Mouse (Mus musculus): ENCODE data around the gene Scml4. TPM values are rescaled to one million over a fixed set of nuclear protein-coding genes. Genes with fewer than 3 reads are reported as not detected.

Gene Scml4
- polyA plus RNA-seq, 1 experiment from 2014 or later, result 1.5 TPM

DNA sequence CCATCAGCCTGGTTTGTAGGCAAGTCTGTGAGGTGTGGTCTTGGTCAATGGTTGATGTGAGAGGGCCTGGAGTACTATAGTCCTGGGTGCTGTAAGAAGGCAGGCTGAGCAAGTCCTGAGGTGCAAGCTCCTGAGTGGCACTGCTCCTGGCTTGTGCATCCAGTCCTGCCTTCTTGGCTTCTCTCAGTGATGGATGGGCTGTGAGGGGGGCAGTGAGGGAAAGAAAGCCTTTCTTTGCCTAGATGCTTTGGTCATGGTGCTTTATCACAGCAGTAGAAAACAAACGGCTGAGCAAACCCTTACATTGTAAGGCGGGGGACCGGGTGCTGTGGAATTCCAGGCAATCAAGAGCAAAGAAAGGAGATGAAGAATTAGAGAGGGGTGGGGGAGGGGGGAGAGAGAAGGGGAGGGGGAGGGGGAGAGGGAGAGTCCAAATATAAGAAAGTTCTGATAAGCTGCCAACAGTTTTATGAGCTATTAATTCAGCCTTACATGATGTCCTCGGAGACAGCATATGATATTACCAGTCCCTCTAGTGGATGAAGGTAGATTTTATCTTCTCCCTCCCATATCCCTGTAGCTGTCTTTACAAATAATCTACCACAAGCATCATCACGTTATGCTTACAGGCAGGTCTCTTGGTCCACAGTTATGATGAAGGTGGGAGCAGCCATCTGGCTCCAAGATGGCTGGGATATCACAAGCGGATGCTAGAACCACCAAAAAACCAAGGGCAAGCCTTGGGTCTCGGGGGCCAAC lies 121.0 kb downstream of the Scml4 start:
- H3K27ac ChIP-seq, result 0 out of 2 replicates have a peak overlapping the region, but pooled peaks have one; percentile 13
- peaks cover 3% of the 10 kb centered on the region; the same call in 1 of the 2 replicates for H3K27me3 ChIP-seq
- no peak overlapping the region for H3K9ac ChIP-seq
- H3K4me1 ChIP-seq, result peaks cover 5% of the 10 kb centered on the region; the same call in 1 of the 2 replicates
- no peak overlapping the region for H3K4me3 ChIP-seq (replicated peaks)
- WGBS, result 49% methylated on average over 7 of the region's 7 CpGs
- no peaks in the 10 kb centered on the region for H3K36me3 ChIP-seq
- H3K4me2 ChIP-seq, result no peak overlapping the region
- ATAC-seq (replicated peaks; ENCODE audit: low FRiP score), result no peak
- no peaks in the 10 kb centered on the region for H3K9me3 ChIP-seq (replicated peaks)

DNA sequence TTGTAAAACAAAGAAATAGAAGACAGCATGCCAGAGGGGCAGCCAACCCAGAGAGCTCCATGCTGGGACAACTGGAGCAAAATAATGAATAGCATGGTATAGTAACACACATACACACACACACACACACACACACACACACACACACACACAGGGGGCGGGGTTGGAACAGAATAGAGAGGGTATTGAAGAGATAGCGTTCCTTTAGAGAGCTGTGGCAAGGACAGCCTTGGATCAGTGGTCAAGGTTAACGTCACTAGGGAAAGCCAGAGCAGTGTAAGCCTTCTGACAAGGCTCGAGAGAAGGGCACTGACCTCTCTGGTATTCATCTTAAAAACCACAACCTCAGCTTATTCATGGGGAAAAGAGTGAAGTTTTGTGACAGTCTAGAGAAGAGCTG lies 124.7 kb downstream of the Scml4 start:
- WGBS, result 45% methylated on average over 4 of the region's 4 CpGs
- no peak for ATAC-seq (replicated peaks; ENCODE audit: low FRiP score)
- Histone ChIP-seq H3K4me3 (replicated peaks) (no peak overlapping the region), H3K27ac (no peak overlapping the region), H3K27me3 (peaks cover 3% of the 10 kb centered on the region; the same call in 1 of the 2 replicates), H3K9ac (no peak overlapping the region), H3K4me2 (no peak overlapping the region), H3K36me3 (no peaks in the 10 kb centered on the region), H3K4me1 (peaks cover 25% of the 10 kb centered on the region), H3K9me3 (replicated peaks) (no peaks in the 10 kb centered on the region)

DNA sequence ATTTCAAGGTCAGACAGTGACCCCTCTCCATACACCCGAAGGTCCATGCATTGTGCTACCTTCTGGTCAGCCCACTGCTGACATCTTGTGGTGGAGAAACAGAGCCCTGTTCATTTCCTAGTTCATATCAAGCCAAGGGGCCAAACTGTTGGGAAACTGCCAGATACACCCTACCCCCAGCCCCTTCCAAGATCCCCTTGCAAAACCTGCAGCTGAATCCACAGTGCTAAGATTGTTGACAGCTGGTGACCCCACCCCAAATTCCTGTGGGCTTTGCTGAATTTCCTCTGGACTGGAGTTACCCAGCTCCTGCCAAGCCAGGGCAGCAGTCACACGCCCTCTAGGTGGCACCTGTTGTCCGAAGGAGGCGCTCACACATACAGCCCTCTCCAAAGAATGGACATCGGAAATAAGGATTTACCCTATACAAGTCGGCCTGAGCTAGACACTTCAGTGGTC lies 127.5 kb downstream of the Scml4 start:
- Histone ChIP-seq H3K27me3 (peaks cover 14% of the 10 kb centered on the region), H3K9me3 (replicated peaks) (no peaks in the 10 kb centered on the region), H3K9ac (no peak overlapping the region), H3K36me3 (no peaks in the 10 kb centered on the region), H3K4me2 (no peak overlapping the region), H3K4me3 (replicated peaks) (no peak overlapping the region), H3K4me1 (peaks cover 25% of the 10 kb centered on the region), H3K27ac (no peak overlapping the region)
- ATAC-seq (replicated peaks; ENCODE audit: low FRiP score), result peak; percentile 78
- whole genome bisulfite sequencing, result 16% methylated on average over 6 of the region's 6 CpGs

DNA sequence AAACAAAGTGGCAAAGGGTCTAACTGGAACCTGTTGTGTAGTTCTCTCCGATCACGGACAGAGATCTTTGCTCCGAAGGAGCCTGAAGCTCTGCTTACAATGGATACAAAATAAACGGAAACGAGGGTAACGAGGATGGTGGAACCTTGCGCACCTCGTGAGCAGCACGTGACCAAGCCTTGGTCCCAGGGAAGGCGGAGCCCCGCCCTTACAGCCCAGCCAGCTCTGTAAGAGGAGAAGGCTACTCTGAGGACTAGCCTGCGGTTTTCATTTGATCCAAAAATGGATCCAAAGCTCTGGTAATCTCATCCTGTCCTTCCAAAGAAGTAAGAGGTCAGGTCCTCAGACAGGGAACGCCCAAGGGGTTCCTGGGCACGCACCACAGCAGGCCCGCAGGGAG lies 128.5 kb downstream of the Scml4 start:
- H3K36me3 ChIP-seq, result no peaks in the 10 kb centered on the region
- no peaks in the 10 kb centered on the region for H3K9me3 ChIP-seq (replicated peaks)
- peaks cover 33% of the 10 kb centered on the region for H3K4me1 ChIP-seq
- no peak overlapping the region for H3K4me2 ChIP-seq
- no peak overlapping the region for H3K4me3 ChIP-seq (replicated peaks)
- no peak for ATAC-seq (replicated peaks; ENCODE audit: low FRiP score)
- peaks cover 21% of the 10 kb centered on the region for H3K27me3 ChIP-seq
- H3K27ac ChIP-seq, result no peak overlapping the region
- H3K9ac ChIP-seq, result no peak overlapping the region
- 62% methylated on average over 15 of the region's 15 CpGs for WGBS

DNA sequence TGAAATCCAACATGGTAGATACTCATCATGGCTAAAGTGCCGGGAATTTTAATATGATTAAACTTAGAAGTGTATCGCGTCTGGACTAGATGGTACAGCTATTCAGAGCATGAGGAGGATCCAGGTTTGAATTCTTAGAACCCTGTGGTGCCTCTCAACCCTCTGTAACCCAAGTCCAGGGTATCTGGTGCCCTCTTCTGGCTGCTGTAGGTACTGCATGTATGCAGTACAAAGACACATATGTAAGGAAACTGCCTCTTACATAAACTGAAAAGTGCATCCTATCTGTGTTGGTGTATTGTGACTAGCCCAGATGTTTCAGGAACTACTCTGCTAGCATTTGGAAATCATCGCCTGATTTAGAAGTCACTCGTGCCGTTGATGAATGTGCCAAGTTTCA lies 129.7 kb downstream of the Scml4 start:
- Histone ChIP-seq H3K27me3 (peaks cover 30% of the 10 kb centered on the region), H3K4me1 (peaks cover 46% of the 10 kb centered on the region), H3K36me3 (no peaks in the 10 kb centered on the region), H3K4me3 (replicated peaks) (no peak overlapping the region), H3K27ac (no peak overlapping the region), H3K4me2 (no peak overlapping the region), H3K9me3 (replicated peaks) (no peaks in the 10 kb centered on the region), H3K9ac (no peak overlapping the region)
- WGBS, result 36% methylated on average over 6 of the region's 6 CpGs
- no peak for ATAC-seq (replicated peaks; ENCODE audit: low FRiP score)

DNA sequence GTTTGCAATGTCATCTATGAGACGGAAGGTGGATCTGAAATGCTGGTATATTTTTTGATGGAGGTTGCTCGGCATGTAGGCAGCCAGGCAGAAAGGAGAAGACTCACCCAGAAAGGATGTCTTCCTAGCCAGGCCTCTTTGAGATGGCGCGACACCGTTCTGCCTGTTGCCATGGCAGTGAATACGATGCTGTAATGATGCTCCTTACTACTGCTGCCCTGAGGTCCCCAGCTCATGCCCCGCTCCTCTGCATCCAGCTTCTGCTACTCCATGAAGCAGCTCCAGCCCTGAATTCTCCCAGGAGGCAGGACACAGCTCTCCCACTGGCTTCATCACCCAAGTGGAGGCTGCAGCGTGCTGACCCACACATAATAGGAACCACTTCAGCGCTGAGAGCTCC lies 130.8 kb downstream of the Scml4 start:
- Histone ChIP-seq H3K27me3 (peaks cover 30% of the 10 kb centered on the region), H3K4me2 (no peak overlapping the region), H3K27ac (no peak overlapping the region), H3K4me3 (replicated peaks) (no peak overlapping the region), H3K9me3 (replicated peaks) (no peaks in the 10 kb centered on the region), H3K9ac (no peak overlapping the region), H3K4me1 (peaks cover 55% of the 10 kb centered on the region), H3K36me3 (no peaks in the 10 kb centered on the region)
- ATAC-seq (replicated peaks; ENCODE audit: low FRiP score), result no peak
- 64% methylated on average over 9 of the region's 9 CpGs for WGBS

DNA sequence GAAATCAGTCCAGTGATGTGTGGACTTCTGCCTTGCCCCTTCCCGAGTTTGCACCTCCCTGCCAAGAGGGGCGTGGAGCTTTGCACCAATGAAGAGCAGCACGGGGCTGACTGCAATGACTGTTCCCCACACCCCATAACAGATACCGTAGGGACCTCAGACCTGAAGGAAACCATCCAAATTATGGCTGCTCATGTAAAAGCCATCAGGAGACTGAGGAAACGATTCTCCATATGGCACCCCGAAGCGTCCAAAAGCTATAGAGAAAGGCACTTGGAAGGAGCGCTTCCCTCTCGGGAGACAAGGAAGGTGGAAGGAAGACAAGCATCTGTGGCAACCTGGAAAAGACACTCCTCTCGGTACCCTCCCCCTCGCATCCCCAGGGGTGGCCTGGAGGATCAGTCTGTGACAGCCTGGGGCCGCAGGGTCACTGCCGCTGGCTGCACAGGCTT lies 134.2 kb downstream of the Scml4 start:
- Histone ChIP-seq H3K4me1 (peaks cover 45% of the 10 kb centered on the region), H3K9me3 (replicated peaks) (no peaks in the 10 kb centered on the region), H3K4me3 (replicated peaks) (peak overlapping the region; percentile 26), H3K27me3 (peaks cover 29% of the 10 kb centered on the region), H3K4me2 (peak overlapping the region; percentile 57), H3K27ac (peak overlapping the region; percentile 81), H3K36me3 (no peaks in the 10 kb centered on the region), H3K9ac (no peak overlapping the region)
- 7% methylated on average over 13 of the region's 13 CpGs for WGBS
- ATAC-seq (replicated peaks; ENCODE audit: low FRiP score), result peak; percentile 74

DNA sequence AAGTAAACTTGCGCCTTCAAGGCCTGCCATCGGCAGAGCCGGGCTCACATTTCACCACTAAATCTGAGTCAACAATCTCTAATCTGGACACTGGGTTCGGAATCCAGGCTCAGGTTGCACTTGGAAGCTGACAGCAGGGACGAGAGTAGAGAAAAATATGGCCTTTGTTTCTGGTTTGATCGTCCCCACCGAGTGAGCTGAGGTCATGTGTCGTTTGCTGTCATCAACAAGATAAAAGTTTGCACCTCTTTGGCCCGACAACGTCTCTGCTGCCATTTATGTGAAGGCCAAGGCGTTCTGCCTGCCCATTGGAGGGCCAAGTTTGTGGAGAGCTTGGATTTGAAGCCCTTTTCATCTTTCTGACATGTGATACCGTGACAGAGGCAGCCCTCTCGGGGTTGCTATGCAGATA lies 135.3 kb downstream of the Scml4 start:
- H3K9ac ChIP-seq, result no peak overlapping the region
- no peak overlapping the region for H3K4me3 ChIP-seq (replicated peaks)
- peak; percentile 36; the same call in 1 of the 2 replicates for ATAC-seq (replicated peaks; ENCODE audit: low FRiP score)

DNA sequence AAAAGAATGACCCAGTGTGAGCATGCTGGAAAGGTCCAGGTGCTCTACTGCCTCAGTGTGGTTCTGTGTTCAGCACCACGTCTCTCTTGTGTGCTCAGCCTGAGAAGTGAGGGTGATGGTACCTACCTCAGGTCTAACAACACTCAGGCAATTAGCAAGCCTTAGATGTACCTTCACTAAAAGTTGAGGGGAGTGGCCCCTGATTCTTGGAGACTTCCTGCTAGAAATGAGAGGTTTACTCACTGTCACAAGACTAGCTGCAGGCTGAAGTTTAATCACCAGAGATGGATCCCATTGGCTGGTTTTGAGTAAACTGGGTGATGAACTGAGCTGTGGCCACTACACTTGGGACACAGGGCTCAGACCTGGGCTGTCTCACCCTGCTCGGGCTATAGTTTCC lies 137.1 kb downstream of the Scml4 start:
- no peaks in the 10 kb centered on the region for H3K9me3 ChIP-seq (replicated peaks)

More for the DNA sequence above, 135.3 kb downstream of the Scml4 start:
- Histone ChIP-seq H3K4me2 (no peak overlapping the region), H3K36me3 (no peaks in the 10 kb centered on the region), H3K27me3 (peaks cover 29% of the 10 kb centered on the region), H3K27ac (peak overlapping the region; percentile 81), H3K9me3 (replicated peaks) (no peaks in the 10 kb centered on the region), H3K4me1 (peaks cover 45% of the 10 kb centered on the region)
- 14% methylated on average over 13 of the region's 13 CpGs for WGBS

DNA sequence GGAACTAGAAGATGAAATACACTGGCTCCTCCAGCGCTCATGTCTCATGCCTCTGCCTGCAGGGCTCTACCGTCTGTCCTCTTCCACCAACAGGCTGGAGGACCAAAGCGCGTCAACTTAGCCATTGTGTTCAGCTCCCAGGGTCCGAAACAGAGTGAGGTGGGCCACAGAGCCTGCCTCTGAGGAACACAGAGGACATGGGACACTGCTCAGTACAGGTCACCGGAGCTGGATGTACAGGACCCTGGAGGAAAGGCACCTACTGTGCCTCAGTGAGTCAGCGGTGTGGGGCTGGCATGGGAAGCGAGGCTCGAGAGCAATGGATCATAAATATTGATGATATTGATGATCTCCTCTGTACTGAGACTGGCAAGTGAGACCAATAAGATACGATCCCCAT lies 139.2 kb downstream of the Scml4 start:
- 94% methylated on average over 10 of the region's 10 CpGs for WGBS
- Histone ChIP-seq H3K4me2 (no peak overlapping the region), H3K9me3 (replicated peaks) (no peaks in the 10 kb centered on the region), H3K4me3 (replicated peaks) (no peak overlapping the region), H3K36me3 (no peaks in the 10 kb centered on the region), H3K4me1 (peaks cover 53% of the 10 kb centered on the region), H3K27ac (no peak overlapping the region), H3K27me3 (peaks cover 5% of the 10 kb centered on the region), H3K9ac (no peak overlapping the region)
- no peak for ATAC-seq (replicated peaks; ENCODE audit: low FRiP score)

More for the DNA sequence above, 137.1 kb downstream of the Scml4 start:
- Histone ChIP-seq H3K9ac (no peak overlapping the region), H3K27ac (0 out of 2 replicates have a peak overlapping the region, but pooled peaks have one; percentile 81), H3K4me1 (peaks cover 49% of the 10 kb centered on the region), H3K4me2 (no peak overlapping the region), H3K27me3 (peaks cover 22% of the 10 kb centered on the region), H3K4me3 (replicated peaks) (no peak overlapping the region), H3K36me3 (no peaks in the 10 kb centered on the region)
- WGBS, result 84% methylated on average over 2 of the region's 2 CpGs
- no peak for ATAC-seq (replicated peaks; ENCODE audit: low FRiP score)

DNA sequence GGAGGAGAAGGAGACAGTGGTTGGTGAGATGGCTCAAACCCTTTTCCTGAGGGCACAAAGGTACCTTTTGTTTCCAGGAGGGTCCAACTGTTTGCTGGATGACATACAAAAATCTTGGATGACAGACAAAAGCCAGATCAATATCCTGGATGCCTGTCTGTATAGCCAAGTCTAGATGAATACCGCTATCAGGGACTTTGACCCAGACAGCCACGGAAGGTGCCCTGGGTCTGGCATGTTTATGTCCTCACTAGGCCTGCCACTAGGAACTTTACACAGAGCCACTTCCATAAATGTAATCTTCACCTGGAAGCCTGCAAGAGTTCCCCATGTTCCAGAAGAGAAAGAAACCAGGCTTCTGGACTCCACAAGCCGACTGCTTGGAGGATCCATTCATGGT lies 141.3 kb downstream of the Scml4 start:
- Histone ChIP-seq H3K36me3 (no peaks in the 10 kb centered on the region), H3K9ac (no peak overlapping the region), H3K4me2 (no peak overlapping the region), H3K27me3 (no peaks in the 10 kb centered on the region; the same call in 1 of the 2 replicates), H3K4me1 (peaks cover 41% of the 10 kb centered on the region), H3K4me3 (replicated peaks) (no peak overlapping the region), H3K27ac (peak overlapping the region; percentile 79), H3K9me3 (replicated peaks) (no peaks in the 10 kb centered on the region)
- no peak for ATAC-seq (replicated peaks; ENCODE audit: low FRiP score)
- 67% methylated on average over 3 of the region's 3 CpGs for WGBS

DNA sequence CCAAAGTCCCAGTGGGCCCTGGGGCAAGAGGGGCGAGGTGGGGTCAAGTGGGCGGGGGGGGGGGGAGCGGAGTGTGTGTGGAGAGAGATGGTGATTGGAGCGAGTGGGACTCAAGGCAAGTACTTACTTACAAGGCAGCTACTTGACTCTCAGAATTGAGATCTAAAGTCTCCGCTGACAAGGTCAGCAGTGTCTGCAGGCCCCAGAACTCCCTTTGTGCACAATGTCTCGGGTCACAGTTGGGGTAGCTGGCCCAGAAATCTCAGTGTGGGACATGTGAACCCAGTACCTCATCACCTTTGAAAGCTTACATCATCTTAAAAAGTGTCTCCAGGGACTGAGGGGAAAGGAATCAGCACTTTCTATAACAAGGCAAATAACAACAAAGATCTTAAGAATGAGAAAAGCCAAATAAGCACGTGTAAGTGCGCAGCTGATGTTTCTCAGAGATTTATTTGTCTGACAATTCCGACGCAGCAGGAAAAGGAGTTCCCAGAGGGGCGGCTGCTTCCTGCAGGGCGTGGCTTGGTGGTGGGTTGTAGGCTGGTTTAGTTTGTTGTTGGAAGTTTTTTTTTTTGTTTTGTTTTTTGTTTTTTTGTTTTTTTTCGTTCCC lies 142.0 kb downstream of the Scml4 start:
- peak overlapping the region; percentile 49 for H3K4me3 ChIP-seq (replicated peaks)
- no peaks in the 10 kb centered on the region for H3K9me3 ChIP-seq (replicated peaks)
- H3K27ac ChIP-seq, result peak overlapping the region; percentile 79
- H3K4me2 ChIP-seq, result peak overlapping the region; percentile 87
- no peaks in the 10 kb centered on the region for H3K36me3 ChIP-seq
- ATAC-seq (replicated peaks; ENCODE audit: low FRiP score), result no peak
- WGBS, result 2% methylated on average over 13 of the region's 13 CpGs
- no peaks in the 10 kb centered on the region; the same call in 1 of the 2 replicates for H3K27me3 ChIP-seq
- peak overlapping the region; percentile 40; the same call in 1 of the 2 replicates for H3K9ac ChIP-seq
- H3K4me1 ChIP-seq, result peaks cover 34% of the 10 kb centered on the region
